Mouse (Mus musculus): ENCODE data around the gene Olfr427.
"Not testable (repeated sequence)": the region's sequence is repeated elsewhere in the genome, so short reads cannot be mapped to it uniquely, and the experiment has no call there.

Olfr427 gene

GRCm38 (mm10) chr1:174096591-174096990, at the start of gene Olfr427:
Gene Olfr427, plus strand, starts transcription at chr1:174096891.
- no peak for DNase-seq

GRCm38 (mm10) chr1:174048227-174048626, 48.5 kb upstream of the Olfr427 start:
- not testable (repeated sequence) for DNase-seq

- DNase-seq, result no peak
These were observed 47.8 kb upstream of the Olfr427 start, which contains the start of gene Olfr432 for GRCm38 (mm10) chr1:174048893-174049292. Gene Olfr432, plus strand, starts transcription at chr1:174049205.

- not testable (repeated sequence) for DNase-seq
These were observed 47.3 kb upstream of the Olfr427 start for GRCm38 (mm10) chr1:174049357-174049756.

GRCm38 (mm10) chr1:174050532-174050931, 46.2 kb upstream of the Olfr427 start:
- peak; percentile 90 for DNase-seq

- no peak for DNase-seq
These were observed 45.2 kb upstream of the Olfr427 start for GRCm38 (mm10) chr1:174051515-174051914.

GRCm38 (mm10) chr1:174051931-174052536, 44.7 kb upstream of the Olfr427 start:
- DNase-seq, result peak; percentile 90

- no peak for DNase-seq
These were observed 43.7 kb upstream of the Olfr427 start for GRCm38 (mm10) chr1:174052981-174053380.

GRCm38 (mm10) chr1:174055248-174055647, 41.4 kb upstream of the Olfr427 start:
- no peak for DNase-seq

- no peak for DNase-seq
These were observed 30.4 kb upstream of the Olfr427 start, which contains the start of gene Olfr430 for GRCm38 (mm10) chr1:174066305-174066704. Gene Olfr430, plus strand, starts transcription at chr1:174066605.

GRCm38 (mm10) chr1:174084031-174084430, 12.7 kb upstream of the Olfr427 start, which contains the start of gene Olfr429:
Gene Olfr429, plus strand, starts transcription at chr1:174084331.
- no peak for DNase-seq

- no peak for DNase-seq
These were observed 7.0 kb downstream of the Olfr427 start for GRCm38 (mm10) chr1:174103735-174104134.

GRCm38 (mm10) chr1:174121062-174121461, 24.4 kb downstream of the Olfr427 start, which contains the start of gene Olfr231:
Gene Olfr231, minus strand, starts transcription at chr1:174121162.
- DNase-seq, result no peak

- DNase-seq, result no peak
These were observed 34.5 kb downstream of the Olfr427 start, which contains the start of gene Olfr424 for GRCm38 (mm10) chr1:174131217-174131616. Gene Olfr424, plus strand, starts transcription at chr1:174131517.

GRCm38 (mm10) chr1:174131999-174132398, 35.3 kb downstream of the Olfr427 start:
- DNase-seq, result no peak

GRCm38 (mm10) chr1:174141384-174141783, 44.7 kb downstream of the Olfr427 start:
- no peak for DNase-seq

- no peak for DNase-seq
These were observed 50.0 kb downstream of the Olfr427 start for GRCm38 (mm10) chr1:174146696-174147095.

- DNase-seq, result no peak
These were observed 52.6 kb downstream of the Olfr427 start for GRCm38 (mm10) chr1:174149289-174149688.

Data from heart, adult 11 months (tissue).